Mouse (Mus musculus): Measurements from ENCODE around the gene Jade1.

Jade1 gene

DNA sequence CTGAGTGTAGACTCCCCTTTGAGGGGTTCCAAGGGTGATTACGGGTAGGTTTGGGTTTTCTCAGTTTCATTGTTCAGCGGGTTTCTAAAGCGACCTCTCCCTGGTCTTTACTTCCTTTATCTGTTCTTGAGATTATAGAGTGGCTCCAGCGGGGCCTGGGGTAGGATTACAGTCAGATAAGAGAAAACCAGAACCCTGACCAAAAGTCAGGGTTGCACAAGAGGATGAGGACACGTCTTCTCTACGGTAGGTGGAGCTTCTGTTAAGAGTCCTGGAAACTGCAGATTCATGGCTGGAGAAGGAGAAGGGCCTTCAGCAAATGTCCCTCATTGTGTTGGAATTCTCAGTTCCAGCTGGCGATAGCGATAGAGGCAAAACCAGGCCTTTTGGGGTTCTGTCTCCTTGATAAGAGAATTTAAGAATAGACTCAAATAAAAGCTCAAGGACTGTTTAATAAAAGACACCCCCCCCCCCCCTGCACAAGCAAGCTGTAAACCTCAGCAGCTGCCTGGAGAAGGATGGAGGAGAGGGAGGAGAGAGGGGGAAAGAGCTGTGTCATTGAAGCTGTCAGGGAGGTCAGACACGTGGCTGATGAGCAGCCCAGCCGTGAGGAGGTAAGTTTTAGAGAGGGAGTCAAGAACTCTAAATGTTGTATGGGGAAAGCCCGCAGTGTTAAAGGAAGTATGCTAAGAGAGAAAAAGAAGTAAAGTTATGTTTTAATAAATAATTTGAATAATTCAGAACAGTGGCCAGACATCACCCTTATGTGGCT lies 2.6 kb upstream of the Jade1 start:
- DNase-seq: no peak

GRCm38 (mm10) chr3:41553681-41554080 lies 1.9 kb upstream of the Jade1 start:
- DNase-seq: no peak

DNA sequence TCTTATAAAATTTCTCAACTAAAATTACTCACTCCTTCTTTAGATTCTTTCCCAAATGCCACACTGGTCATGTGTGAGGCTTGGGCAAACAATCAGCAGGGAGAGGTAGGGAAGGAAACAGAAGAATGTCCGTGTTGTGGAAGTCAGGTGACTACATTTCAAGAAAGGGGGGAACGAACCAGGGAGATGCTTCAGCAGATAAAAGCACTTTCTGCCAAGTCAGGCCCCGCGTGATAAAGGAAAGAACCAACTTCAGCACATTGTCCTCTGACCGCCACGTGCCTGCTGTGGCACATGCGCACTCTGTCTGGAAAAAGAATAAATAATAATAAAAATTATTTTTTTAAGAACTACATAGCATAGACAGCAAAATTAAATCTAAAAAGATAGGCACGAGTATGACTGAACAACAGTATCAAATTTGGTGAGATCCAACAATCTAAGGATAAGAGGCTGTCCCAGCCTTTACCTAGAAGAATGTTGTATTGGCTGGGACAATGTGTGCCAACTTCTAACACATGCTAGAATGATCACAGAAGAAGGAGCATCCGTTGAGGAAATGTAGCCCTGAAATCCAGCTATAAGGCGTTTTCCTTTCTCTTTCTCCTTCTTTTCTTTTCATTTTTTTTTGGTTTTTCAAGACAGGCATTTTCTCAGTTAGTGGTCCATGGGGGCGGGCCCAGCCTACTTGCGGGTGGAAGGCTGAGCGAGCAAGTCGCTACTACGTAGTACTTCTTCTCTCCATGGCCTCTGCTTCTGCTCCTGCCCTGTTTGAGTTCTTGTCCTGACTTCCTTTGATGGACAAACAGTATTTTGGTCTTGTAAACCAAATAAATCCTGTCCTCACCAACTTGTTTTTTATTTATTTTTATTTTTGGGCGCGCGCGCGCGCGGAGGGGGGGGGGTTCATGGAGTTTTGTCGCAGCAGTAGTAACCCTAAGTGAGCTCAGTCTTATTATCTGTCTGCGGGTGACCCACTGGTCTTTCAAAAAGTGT lies 753 bp upstream of the Jade1 start:
- DNase-seq: no peak

DNA sequence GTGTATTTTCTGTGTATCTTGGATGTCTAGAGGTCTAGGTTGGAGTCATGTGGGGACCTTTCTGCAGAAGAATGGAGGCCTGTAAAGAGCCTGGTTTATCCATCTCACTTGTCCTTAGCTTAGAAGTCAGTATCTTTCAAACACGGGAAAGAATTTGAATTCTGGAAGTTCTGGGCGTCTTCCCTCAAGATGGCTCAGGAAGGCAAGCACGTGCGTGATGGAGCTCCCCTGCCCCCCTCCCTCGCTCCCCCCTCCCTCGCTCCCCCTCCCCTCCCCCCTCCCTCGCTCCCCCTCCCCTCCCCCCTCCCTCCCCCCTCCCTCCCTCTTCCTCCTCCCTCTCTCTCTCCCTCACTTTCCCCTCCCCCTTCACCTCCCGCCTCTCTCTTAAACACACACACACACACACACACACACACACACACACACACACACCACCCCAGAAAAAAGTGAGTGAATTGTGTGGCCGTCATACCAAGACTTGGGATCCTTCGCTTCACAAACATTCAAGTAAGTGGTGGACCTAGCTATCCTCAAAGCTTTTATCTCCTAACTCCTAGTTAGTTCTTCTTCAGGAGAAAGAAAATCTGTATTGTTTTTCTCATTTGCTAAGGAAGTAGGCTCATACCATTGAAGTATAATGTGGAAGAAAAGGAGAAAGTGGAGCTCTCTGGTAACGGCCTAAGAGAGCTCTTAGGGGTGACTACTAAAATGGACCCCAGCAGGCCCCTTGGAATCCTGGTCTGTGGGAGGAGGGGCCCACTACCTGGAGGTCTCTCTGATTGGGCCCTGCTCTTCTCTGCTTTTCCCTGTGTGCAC lies 1.1 kb downstream of the Jade1 start:
- no peak for DNase-seq

GRCm38 (mm10) chr3:41557267-41557995 lies 1.9 kb downstream of the Jade1 start:
- DNase-seq: no peak

DNA sequence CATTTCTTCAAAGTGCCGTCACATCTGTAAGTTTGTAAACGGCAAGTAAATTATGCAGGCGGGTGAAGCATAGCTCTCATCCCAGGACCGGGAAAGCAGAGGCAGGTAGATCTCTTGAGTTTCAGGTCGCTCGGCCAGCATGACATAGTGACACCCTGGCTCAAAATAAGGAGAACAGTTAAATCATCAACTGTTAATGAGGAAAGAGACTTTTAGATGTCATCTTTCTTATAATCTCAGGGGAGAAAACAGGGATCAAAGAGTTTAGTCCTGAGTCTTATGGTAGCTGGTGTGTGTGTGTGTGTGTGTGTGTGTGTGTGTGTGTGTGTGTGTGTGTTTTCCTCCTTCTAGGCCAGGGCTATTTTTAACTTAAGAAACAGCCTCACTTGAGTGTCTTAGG lies 5.0 kb downstream of the Jade1 start:
- no peak for DNase-seq

GRCm38 (mm10) chr3:41561787-41562186 lies 6.3 kb downstream of the Jade1 start:
- no peak for DNase-seq

DNA sequence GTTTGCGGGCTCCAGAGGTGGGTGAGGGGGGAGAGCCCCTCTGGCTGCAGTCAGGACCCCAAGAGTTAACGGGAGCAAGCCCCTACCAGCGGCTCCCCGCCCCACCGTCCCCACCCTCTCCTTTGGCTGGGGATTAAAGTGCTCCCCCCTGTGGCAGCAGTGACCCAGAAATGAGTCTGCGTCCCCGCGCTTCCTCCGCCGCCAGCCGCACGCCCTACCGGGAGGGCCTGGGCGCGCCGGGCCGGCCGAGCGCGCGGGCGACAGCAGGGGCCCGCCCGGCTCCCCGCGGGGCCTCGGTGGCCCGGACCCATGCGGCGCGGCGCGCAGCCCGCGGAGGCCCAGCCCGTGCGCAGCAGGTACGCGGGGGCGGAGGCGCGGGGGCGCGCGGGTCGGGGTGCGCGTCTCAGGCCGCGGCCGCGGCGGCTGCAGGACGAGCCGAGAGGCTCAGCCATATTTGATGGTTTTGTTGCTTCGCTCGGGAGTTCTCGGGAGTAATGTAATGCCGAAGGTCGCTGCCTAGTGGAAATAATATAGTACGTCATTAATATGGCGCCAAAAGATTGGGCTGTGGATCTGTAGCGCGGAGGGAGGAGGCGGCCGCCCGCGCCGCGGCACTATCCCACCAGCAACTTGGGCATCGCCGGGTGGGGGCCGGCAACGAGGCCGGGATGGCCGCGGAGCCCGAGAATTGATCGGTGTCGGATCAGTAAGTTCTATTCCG lies 7.8 kb downstream of the Jade1 start:
- peak; percentile 82 for DNase-seq

DNA sequence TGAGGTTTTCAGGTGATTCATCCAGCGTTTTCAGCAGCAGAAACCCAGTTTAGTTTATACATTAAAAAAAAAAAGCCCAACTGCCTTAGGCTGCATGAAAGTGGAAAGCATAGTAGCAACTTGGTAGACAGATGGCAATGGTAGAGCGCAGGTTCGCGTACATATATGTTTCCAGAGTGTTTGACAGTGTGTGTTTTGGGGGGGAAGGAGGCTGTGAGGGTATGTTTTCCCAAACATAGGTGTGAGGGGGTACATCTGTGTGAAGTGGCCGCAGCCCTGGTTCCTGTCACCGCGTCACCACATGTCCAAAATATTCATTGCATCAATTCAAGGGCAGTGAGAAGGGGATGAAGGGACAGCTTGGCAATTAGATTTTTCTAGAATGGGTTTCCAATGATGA lies 8.5 kb downstream of the Jade1 start:
- DNase-seq: no peak

- peak; percentile 68 for DNase-seq
Measured at GRCm38 (mm10) chr3:41564471-41565213, 9.1 kb downstream of the Jade1 start.

DNA sequence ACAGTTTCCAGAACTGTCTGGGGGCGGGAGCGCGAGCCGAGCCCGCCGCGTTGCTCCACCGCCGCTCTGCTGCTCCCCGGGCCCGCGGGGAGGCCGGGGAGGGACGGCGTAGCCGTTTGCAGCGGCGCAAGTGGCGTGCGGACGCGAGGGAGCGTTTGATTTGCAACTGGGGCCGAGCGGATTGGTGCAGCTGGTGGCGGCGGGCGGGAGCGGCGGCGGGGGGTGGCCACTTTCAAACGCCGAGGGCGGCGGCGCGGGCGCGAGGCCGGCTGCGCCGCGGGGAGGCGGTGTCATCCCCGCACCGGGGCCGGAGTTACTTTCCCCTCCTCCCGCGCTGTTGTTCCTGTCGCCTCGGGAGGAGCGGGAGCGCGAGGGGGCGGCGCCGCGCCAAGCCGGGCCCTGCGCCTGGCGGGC lies 9.9 kb downstream of the Jade1 start:
- peak; percentile 93 for DNase-seq

- peak; percentile 85 for DNase-seq
Measured at GRCm38 (mm10) chr3:41565955-41566354, 10.4 kb downstream of the Jade1 start.

DNA sequence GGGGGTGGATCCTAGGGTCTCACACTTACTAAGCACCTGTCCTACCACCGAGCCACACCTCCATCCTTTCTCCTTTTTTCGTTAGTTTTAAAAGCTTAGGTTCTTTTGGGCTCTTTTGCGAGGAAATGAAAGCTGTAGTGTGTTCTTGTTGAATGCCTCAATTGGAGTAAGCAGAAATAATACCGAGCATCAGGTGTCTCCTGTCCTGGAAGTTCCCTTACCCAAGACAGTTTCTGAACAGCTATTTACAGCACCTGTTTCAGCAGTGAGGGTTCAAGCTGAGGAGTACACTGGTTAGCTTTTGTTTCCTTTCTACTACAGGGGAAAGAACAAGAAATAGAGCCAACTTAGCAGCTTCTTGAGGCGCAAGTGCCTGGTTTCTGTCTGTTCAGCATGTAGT lies 14.4 kb downstream of the Jade1 start:
- no peak for DNase-seq

DNA sequence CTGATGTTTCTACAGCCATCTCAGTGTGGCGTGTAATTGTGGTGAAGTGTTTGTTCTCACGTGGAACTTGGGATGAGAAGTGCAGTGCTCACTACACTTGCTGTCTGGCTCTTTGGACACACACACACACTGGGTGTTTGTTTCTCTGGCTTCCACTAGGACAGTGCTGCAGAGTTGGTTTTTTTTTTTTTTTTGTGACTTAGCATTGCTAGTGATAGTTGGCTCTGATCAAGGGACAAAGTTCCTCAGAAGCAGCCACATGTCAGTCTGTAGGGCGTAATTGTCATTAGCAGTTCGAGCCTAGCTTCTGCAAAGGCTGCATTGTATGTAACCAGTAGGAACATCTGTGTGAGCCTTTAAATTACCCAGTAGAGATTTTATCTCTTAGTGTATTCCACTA lies 16.6 kb downstream of the Jade1 start:
- no peak for DNase-seq

- DNase-seq: no peak
Measured at GRCm38 (mm10) chr3:41572968-41573367, 17.4 kb downstream of the Jade1 start.

DNA sequence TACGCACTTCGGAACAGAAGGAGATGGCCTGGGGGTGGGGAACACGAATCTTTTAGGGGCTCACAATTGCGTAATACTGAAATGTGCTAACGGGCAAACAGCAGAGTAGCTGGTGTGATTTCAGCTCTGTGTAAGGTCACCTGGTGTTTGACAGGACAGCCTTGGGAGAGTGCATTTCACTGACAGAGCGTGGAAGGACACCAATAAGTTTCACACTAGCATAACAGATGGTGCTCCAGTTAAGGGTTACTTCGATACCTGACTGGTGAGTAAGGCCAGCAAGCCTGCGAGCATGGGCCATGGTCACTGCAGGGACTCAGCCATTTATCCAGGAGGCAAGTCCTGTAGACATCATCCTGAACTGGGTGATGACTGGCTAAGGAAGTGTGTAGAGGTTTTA lies 18.7 kb downstream of the Jade1 start:
- no peak for DNase-seq

DNA sequence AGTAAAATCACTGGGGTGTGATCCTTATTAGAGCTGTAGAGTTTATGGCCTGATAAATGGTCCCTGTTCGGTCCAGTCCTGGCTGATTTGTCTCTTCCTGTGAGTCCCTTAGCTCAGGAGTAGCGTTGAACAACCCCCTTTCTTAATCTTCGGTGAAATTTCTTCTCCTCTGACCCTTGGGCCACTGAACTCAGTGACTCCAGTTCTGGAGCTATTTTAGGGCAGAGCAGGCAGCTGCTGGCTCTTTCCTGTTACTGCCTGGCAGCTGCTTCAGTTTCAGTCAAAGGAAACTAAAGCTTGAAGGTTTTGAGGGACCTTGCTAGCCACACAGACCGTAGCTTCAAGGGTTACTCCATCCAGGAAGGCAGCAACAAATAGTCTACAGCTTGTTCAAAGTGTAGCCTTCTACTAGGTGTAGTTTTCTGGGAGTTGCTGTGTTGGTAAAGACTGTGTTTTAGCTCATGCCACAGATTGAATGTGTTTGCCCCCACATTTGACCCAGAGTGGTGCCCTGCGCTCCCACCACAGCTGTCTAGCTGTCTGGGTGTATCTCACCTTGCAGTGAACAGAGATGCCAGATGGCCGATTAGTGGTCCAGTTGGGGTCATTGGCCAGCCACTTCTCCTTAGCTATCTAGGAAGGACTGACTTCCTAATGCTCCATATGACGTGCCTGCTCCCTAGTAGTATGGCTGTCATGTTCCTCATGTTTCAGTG lies 19.3 kb downstream of the Jade1 start:
- DNase-seq: no peak

- no peak for DNase-seq
Measured at GRCm38 (mm10) chr3:41575971-41576370, 20.4 kb downstream of the Jade1 start.

- DNase-seq: no peak
Measured at GRCm38 (mm10) chr3:41577240-41577639, 21.7 kb downstream of the Jade1 start.

DNA sequence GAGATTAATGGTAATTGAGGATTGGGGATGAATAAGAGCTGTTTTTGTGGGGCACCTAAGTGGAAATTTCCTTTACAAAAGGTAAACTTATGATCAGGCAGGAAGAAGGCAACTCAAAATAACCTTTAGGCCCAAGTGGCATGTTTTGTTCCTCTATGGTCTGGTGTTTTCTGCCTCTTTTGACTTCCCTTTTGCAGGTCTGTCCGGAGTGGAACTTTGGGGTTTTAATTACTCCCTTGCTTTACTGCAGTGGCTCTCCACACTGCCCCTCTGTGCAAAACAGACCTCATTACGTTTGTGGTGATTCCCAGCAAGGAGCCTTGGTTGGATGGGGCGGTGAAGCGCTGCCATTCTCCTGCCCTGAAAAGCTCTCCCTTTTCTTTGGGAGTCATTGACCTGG lies 24.3 kb downstream of the Jade1 start:
- DNase-seq: no peak

Data from right cerebral cortex, adult 18-20 months (tissue).